Mouse (Mus musculus): Measurements from ENCODE around the gene Recql. TPM values are rescaled to one million over a fixed set of nuclear protein-coding genes. Genes with fewer than 3 reads are reported as not detected.

Gene Recql
- polyA plus RNA-seq, 1 experiment from 2014 or later, result 25.8 TPM

GRCm38 (mm10) chr6:142322881-142323280, 64.0 kb downstream of the Recql start, which contains the start of gene Slco1a5:
Gene Slco1a5 (minus strand): TSS chr6:142322981.
- WGBS (ENCODE audit: insufficient replicate concordance), result 34% methylated on average over 4 of the region's 4 CpGs
- no peak within 1 kb of the TSS for H3K9ac ChIP-seq
- no peaks in the 10 kb centered on the region for H3K4me1 ChIP-seq
- no peak for ATAC-seq
- H3K4me3 ChIP-seq, result no peak within 1 kb of the TSS
- H3K27me3 ChIP-seq (replicated peaks), result no peaks in the 10 kb centered on the region
- H3K9me3 ChIP-seq (replicated peaks), result no peaks in the 10 kb centered on the region
- H3K36me3 ChIP-seq, result no peaks in the 10 kb centered on the region
- H3K4me2 ChIP-seq, result no peak within 1 kb of the TSS
- no peak within 1 kb of the TSS for H3K27ac ChIP-seq

DNA sequence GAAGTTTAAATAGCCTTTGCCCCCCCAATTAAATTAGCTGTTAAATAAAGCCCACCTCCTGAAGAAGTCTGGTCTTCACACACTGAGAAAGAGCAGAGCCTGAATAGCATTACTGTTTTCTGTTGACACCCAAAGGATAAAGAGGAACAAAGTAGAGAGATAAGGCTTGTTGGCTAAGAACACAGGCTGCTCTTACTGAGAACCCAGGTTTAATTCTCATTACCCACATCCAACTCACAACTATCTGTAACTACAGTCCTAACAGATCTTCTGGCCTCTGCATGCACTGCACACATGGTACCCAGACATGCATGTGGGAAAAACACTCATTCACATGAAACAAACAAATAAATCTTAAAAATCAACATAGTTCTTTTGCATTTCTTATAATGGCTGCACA, 69.8 kb downstream of the Recql start:
- ATAC-seq, result no peak
- H3K27me3 ChIP-seq (replicated peaks), result no peaks in the 10 kb centered on the region
- no peak overlapping the region for H3K4me2 ChIP-seq
- H3K27ac ChIP-seq, result no peak overlapping the region
- H3K9me3 ChIP-seq (replicated peaks), result no peaks in the 10 kb centered on the region
- no peaks in the 10 kb centered on the region for H3K4me1 ChIP-seq
- H3K4me3 ChIP-seq, result no peak overlapping the region
- no peaks in the 10 kb centered on the region for H3K36me3 ChIP-seq
- H3K9ac ChIP-seq, result no peak overlapping the region

GRCm38 (mm10) chr6:142314285-142314684, 72.6 kb downstream of the Recql start:
- H3K4me3 ChIP-seq, result no peak overlapping the region
- ATAC-seq, result no peak
- no peaks in the 10 kb centered on the region for H3K36me3 ChIP-seq
- H3K9me3 ChIP-seq (replicated peaks), result peaks cover 4% of the 10 kb centered on the region
- H3K4me1 ChIP-seq, result no peaks in the 10 kb centered on the region
- 60% methylated on average over 5 of the region's 5 CpGs for WGBS (ENCODE audit: insufficient replicate concordance)
- no peak overlapping the region for H3K4me2 ChIP-seq
- no peak overlapping the region for H3K9ac ChIP-seq
- H3K27ac ChIP-seq, result no peak overlapping the region
- no peaks in the 10 kb centered on the region for H3K27me3 ChIP-seq (replicated peaks)

DNA sequence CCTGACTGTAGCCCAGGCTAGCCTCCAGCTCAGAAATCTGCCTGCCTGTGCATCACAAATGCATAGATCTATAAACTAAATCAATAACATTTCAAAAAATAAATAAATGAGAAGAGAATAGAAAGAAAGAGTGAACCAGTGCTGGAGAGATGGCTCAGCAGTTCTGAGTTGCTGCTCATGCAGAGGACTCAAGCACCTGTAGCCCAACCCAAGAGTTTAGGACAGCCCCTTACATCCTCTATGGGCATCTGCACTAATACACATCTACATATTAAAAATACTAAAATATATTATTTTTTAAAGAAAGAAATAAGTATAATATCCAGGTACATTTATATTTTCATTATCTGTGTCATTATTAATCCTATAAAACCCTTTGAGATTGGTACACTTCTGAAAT, 81.8 kb downstream of the Recql start:
- Histone ChIP-seq H3K9me3 (replicated peaks) (peaks cover 10% of the 10 kb centered on the region), H3K4me2 (no peak overlapping the region), H3K27ac (no peak overlapping the region), H3K4me3 (no peak overlapping the region), H3K27me3 (replicated peaks) (no peaks in the 10 kb centered on the region), H3K9ac (no peak overlapping the region), H3K36me3 (no peaks in the 10 kb centered on the region), H3K4me1 (no peaks in the 10 kb centered on the region)
- no peak for ATAC-seq

Other genes with a start within 250 kb of the Recql start
- gene Slco1a6, start 178.6 kb downstream of the Recql start, polyA plus RNA-seq (2016; fragmentation: Nextera tagmentation; extraction: Ambion mirVana), result not detected in 2 replicates
- not detected in 2 replicates for gene Iapp, start 88.7 kb downstream of the Recql start, polyA plus RNA-seq (2016; fragmentation: Nextera tagmentation; extraction: Ambion mirVana)
- not detected in 2 replicates for gene Slco1a5, start 64.1 kb downstream of the Recql start, polyA plus RNA-seq (2016; fragmentation: Nextera tagmentation; extraction: Ambion mirVana)
- 6.6 and 6.9 TPM in 2 replicates for gene Pyroxd1, start 41.4 kb downstream of the Recql start, polyA plus RNA-seq (2016; fragmentation: Nextera tagmentation; extraction: Ambion mirVana)
- 51.3 and 54.6 TPM in 2 replicates for gene Golt1b, start 134 bp upstream of the Recql start, polyA plus RNA-seq (2016; fragmentation: Nextera tagmentation; extraction: Ambion mirVana)
- gene Spx, start 26.4 kb upstream of the Recql start, polyA plus RNA-seq (2016; fragmentation: Nextera tagmentation; extraction: Ambion mirVana), result 0.08 and 0.11 TPM in 2 replicates
- 34.4 and 36.7 TPM in 2 replicates for gene Gys2, start 86.0 kb upstream of the Recql start, polyA plus RNA-seq (2016; fragmentation: Nextera tagmentation; extraction: Ambion mirVana)
- gene Ldhb, start 120.9 kb upstream of the Recql start, polyA plus RNA-seq (2016; fragmentation: Nextera tagmentation; extraction: Ambion mirVana), result 61.7 and 63.3 TPM in 2 replicates
- gene Kcnj8, start 184.5 kb upstream of the Recql start, polyA plus RNA-seq (2016; fragmentation: Nextera tagmentation; extraction: Ambion mirVana), result 2.5 and 3.1 TPM in 2 replicates

All from liver, embryonic 12.5 days (tissue).